Mouse (Mus musculus): Measurements from ENCODE around the gene Acad12.

DNA sequence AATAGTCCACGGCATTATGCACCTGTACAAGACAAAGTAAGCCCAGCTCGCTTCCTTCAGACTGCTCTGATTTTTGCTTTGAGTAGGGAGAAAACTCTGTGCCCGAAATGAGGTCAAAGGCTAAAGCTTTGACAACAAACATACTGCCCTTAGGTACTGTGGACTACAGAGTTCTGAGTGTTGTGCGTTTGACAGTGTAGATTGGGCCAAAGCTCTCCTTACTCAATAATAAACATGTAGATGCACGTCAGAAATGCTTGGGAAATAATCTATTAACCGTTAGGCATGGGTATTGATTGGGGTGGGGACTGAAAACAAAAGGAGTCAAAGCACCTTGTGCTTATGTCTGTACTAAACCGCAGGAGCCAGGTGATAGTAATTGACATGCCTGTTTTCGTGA lies 44.7 kb upstream of the Acad12 start:
- TF ChIP-seq POLR2A (IDR thresholded peaks at IDR 0.05; ENCODE audit: borderline replicate concordance, insufficient read depth, low read length): no peak
- no peak for TF ChIP-seq CTCF (IDR thresholded peaks at IDR 0.05; ENCODE audit: borderline replicate concordance, insufficient read depth, low read depth, low read length)
